Mouse (Mus musculus): ENCODE data around the gene Acaca. TPM values are rescaled to one million over a fixed set of nuclear protein-coding genes. Genes with fewer than 3 reads are reported as not detected.
"Not testable (repeated sequence)": the region's sequence is repeated elsewhere in the genome, so short reads cannot be mapped to it uniquely, and the experiment has no call there.

The Acaca gene
- polyA plus RNA-seq, 1 experiment from 2014 or later = 25.5 TPM

DNA sequence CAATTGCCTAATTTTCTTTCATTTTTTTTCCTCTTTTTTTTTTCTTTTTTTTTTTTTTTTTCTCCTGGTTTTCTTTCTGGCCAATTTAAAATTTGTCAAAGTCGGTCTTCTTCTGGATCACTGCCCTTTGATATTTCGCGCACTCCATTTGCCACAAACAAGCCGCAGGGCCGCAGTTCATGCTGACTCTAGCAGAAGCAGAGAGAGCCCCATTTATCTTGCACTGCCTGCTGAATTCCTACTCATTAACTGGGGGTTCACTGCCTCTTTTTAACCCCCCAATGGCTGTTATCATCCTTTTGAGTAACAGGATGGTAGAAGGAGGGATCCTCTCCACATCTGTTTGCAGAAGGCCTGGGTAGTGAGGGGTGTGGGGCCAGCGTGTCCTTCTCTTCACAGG is 254.4 kb downstream of the Acaca start:
- no peak for ATAC-seq (ENCODE audit: insufficient number of reproducible peaks, insufficient read depth, low FRiP score, low read depth)
- H3K36me3 ChIP-seq (ENCODE audit: control insufficient read depth, insufficient read depth, low read length) = peaks cover 5% of the 10 kb centered on the region
- no peaks in the 10 kb centered on the region for H3K27me3 ChIP-seq (ENCODE audit: control insufficient read depth, insufficient read depth, low read length)
- H3K27ac ChIP-seq (ENCODE audit: low read length) = no peak overlapping the region
- WGBS = 74% methylated on average over 6 of the region's 6 CpGs
- H3K4me1 ChIP-seq (ENCODE audit: control insufficient read depth, insufficient read depth, low read length) = no peaks in the 10 kb centered on the region
- H3K4me2 ChIP-seq (replicated peaks; ENCODE audit: low read depth, low read length) = no peak overlapping the region
- H3K4me3 ChIP-seq (ENCODE audit: low read depth, low read length) = no peak overlapping the region
- no peaks in the 10 kb centered on the region for H3K9me3 ChIP-seq (ENCODE audit: control insufficient read depth, low read depth, low read length)
- H3K9ac ChIP-seq (replicated peaks; ENCODE audit: low read depth, low read length) = no peak overlapping the region

DNA sequence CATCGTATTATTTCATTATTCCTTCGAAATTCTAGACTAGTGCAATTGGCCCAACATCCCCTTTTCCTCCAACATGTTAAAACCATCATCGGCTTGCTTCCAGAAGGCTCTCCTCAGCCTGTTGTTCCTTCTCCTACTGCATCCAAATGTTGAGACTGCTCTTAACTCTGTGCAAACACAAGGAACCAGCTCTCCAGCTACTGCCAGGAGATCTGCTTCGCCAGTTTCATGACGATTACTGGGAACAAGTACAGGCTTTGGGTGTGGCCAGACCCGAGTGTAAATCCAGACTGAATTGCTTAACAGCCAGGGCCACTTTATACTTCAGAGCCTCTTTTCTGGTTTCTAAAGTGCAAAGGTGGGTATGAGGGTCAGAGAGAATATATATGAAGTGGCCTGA is 259.9 kb downstream of the Acaca start:
- H3K4me2 ChIP-seq (replicated peaks; ENCODE audit: low read depth, low read length) = no peak overlapping the region
- H3K4me3 ChIP-seq (ENCODE audit: low read depth, low read length) = no peak overlapping the region
- no peak overlapping the region for H3K9ac ChIP-seq (replicated peaks; ENCODE audit: low read depth, low read length)
- H3K9me3 ChIP-seq (ENCODE audit: control insufficient read depth, low read depth, low read length) = no peaks in the 10 kb centered on the region
- peaks cover 3% of the 10 kb centered on the region; the same call in 1 of the 2 replicates for H3K36me3 ChIP-seq (ENCODE audit: control insufficient read depth, insufficient read depth, low read length)
- no peaks in the 10 kb centered on the region for H3K4me1 ChIP-seq (ENCODE audit: control insufficient read depth, insufficient read depth, low read length)
- 77% methylated on average over 6 of the region's 6 CpGs for WGBS
- ATAC-seq (ENCODE audit: insufficient number of reproducible peaks, insufficient read depth, low FRiP score, low read depth) = no peak
- no peaks in the 10 kb centered on the region for H3K27me3 ChIP-seq (ENCODE audit: control insufficient read depth, insufficient read depth, low read length)
- no peak overlapping the region for H3K27ac ChIP-seq (ENCODE audit: low read length)

DNA sequence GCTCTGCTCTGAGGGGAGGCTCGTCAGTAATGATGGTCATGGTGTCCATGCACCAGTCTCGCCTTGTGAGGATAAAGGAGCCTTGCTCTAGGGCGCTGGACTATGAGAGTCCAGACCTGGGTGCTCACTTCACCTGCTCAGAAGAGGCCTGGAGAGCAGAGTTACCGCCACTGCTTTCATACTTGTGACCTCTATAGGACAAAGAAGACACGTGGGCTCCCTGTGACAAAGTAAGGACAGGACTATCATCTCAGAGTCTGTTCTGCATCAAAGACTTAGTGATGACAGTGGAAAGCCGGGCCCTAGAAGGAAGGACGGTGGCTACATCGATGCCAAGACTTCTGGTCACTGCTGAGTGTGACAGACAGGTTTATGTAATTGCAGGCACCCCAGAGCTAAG is 261.7 kb downstream of the Acaca start:
- WGBS = 84% methylated on average over 8 of the region's 8 CpGs
- Histone ChIP-seq H3K27ac (ENCODE audit: low read length) (no peak overlapping the region), H3K4me2 (replicated peaks; ENCODE audit: low read depth, low read length) (no peak overlapping the region), H3K36me3 (ENCODE audit: control insufficient read depth, insufficient read depth, low read length) (peaks cover 3% of the 10 kb centered on the region; the same call in 1 of the 2 replicates), H3K4me1 (ENCODE audit: control insufficient read depth, insufficient read depth, low read length) (no peaks in the 10 kb centered on the region), H3K9ac (replicated peaks; ENCODE audit: low read depth, low read length) (no peak overlapping the region), H3K4me3 (ENCODE audit: low read depth, low read length) (no peak overlapping the region), H3K9me3 (ENCODE audit: control insufficient read depth, low read depth, low read length) (no peaks in the 10 kb centered on the region), H3K27me3 (ENCODE audit: control insufficient read depth, insufficient read depth, low read length) (no peaks in the 10 kb centered on the region)
- ATAC-seq (ENCODE audit: insufficient number of reproducible peaks, insufficient read depth, low FRiP score, low read depth) = no peak

DNA sequence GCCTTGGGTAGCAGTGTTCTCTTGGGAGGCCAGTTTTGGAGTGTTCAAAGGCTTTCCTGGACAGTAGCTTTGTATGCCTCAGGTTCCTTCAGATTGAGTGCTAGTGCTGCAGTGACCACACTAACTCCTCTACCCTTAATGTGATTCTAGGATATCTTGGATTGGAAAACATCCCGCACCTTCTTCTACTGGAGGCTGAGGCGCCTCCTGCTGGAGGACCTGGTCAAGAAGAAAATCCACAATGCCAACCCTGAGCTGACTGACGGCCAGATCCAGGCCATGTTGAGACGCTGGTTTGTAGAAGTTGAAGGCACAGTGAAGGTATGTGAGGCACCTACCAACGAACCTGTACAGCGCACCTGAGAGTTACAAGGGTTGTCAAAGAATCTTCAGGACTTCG is 262.6 kb downstream of the Acaca start:
- not testable (repeated sequence) for H3K4me3 ChIP-seq (ENCODE audit: low read depth, low read length); H3K27ac ChIP-seq (ENCODE audit: low read length); H3K4me2 ChIP-seq (replicated peaks; ENCODE audit: low read depth, low read length); H3K9me3 ChIP-seq (ENCODE audit: control insufficient read depth, low read depth, low read length); ATAC-seq (ENCODE audit: insufficient number of reproducible peaks, insufficient read depth, low FRiP score, low read depth); H3K9ac ChIP-seq (replicated peaks; ENCODE audit: low read depth, low read length); H3K36me3 ChIP-seq (ENCODE audit: control insufficient read depth, insufficient read depth, low read length); H3K27me3 ChIP-seq (ENCODE audit: control insufficient read depth, insufficient read depth, low read length); H3K4me1 ChIP-seq (ENCODE audit: control insufficient read depth, insufficient read depth, low read length)
- WGBS = 87% methylated on average over 7 of the region's 7 CpGs

DNA sequence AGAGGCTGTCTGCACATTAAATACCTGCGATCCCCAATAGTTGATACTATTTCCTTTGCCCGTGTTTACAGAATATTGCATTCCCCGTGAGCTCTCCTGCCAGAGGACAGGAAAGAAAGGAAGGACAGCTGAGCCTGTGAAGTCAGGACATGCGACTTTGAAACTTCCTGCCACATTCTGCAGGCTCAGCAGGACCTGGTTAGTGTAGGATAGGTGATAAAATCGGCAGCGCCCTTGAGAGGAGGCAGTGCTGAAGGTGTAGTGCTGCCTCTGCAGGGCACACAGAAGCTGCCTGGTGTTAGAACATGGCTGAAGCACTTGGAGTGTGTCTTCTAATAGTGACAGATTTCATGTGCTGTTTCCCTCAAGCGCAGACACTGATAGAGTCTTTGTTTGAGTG is 264.1 kb downstream of the Acaca start:
- Histone ChIP-seq H3K9ac (replicated peaks; ENCODE audit: low read depth, low read length) (no peak overlapping the region), H3K4me2 (replicated peaks; ENCODE audit: low read depth, low read length) (no peak overlapping the region), H3K4me3 (ENCODE audit: low read depth, low read length) (no peak overlapping the region), H3K27me3 (ENCODE audit: control insufficient read depth, insufficient read depth, low read length) (no peaks in the 10 kb centered on the region), H3K4me1 (ENCODE audit: control insufficient read depth, insufficient read depth, low read length) (no peaks in the 10 kb centered on the region), H3K27ac (ENCODE audit: low read length) (no peak overlapping the region), H3K9me3 (ENCODE audit: control insufficient read depth, low read depth, low read length) (no peaks in the 10 kb centered on the region), H3K36me3 (ENCODE audit: control insufficient read depth, insufficient read depth, low read length) (peaks cover 3% of the 10 kb centered on the region; the same call in 1 of the 2 replicates)
- 57% methylated on average over 7 of the region's 7 CpGs for WGBS
- ATAC-seq (ENCODE audit: insufficient number of reproducible peaks, insufficient read depth, low FRiP score, low read depth) = no peak

DNA sequence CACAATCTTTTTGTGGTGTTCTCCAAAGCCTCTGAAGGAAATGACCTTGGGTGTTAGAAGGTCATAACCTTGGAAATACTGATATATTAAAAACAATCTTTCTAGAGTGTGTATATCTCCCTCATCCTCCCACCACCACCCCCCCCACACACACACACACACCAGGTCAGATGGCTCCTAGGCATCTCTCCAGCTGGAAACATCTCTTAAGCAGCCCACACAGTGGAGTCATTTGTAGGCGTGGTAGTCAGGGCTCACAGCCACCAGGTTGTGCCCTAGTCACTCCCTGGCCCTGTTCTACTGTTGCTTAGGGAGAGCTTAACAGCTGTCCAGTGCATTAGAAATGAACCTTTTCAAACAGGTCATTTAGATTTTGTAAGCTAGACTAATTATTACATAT is 265.5 kb downstream of the Acaca start:
- Histone ChIP-seq H3K36me3 (ENCODE audit: control insufficient read depth, insufficient read depth, low read length) (peaks cover 3% of the 10 kb centered on the region; the same call in 1 of the 2 replicates), H3K27ac (ENCODE audit: low read length) (no peak overlapping the region), H3K9ac (replicated peaks; ENCODE audit: low read depth, low read length) (no peak overlapping the region), H3K4me3 (ENCODE audit: low read depth, low read length) (no peak overlapping the region), H3K4me2 (replicated peaks; ENCODE audit: low read depth, low read length) (no peak overlapping the region), H3K4me1 (ENCODE audit: control insufficient read depth, insufficient read depth, low read length) (no peaks in the 10 kb centered on the region), H3K9me3 (ENCODE audit: control insufficient read depth, low read depth, low read length) (no peaks in the 10 kb centered on the region), H3K27me3 (ENCODE audit: control insufficient read depth, insufficient read depth, low read length) (no peaks in the 10 kb centered on the region)
- 59% methylated on average over 1 of the region's 1 CpGs for WGBS
- no peak for ATAC-seq (ENCODE audit: insufficient number of reproducible peaks, insufficient read depth, low FRiP score, low read depth)

DNA sequence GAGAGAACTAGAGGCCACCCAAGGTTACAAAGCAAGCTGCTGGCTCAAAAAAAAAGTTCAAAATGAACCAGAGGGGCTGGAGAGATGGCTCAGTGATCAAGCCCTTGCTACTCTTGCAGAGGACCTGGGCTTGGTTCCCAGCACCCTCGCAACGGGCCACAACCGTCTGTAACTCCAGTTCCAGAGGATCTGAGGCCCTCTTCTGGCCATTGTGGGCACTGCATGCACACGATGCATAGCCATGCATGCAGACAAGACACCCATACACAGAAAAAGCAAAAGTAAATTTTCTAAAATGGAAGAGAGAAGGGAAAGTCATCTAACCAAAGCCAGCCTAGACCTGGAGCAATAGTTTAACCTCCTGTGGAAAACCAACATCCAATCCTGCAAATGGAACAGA is 277.3 kb downstream of the Acaca start:
- H3K36me3 ChIP-seq (ENCODE audit: control insufficient read depth, insufficient read depth, low read length) = no peaks in the 10 kb centered on the region; the same call in 1 of the 2 replicates
- H3K4me1 ChIP-seq (ENCODE audit: control insufficient read depth, insufficient read depth, low read length) = no peaks in the 10 kb centered on the region
- WGBS = 95% methylated on average over 4 of the region's 4 CpGs
- no peaks in the 10 kb centered on the region for H3K27me3 ChIP-seq (ENCODE audit: control insufficient read depth, insufficient read depth, low read length)
- ATAC-seq (ENCODE audit: insufficient number of reproducible peaks, insufficient read depth, low FRiP score, low read depth) = no peak
- no peak overlapping the region for H3K9ac ChIP-seq (replicated peaks; ENCODE audit: low read depth, low read length)
- H3K9me3 ChIP-seq (ENCODE audit: control insufficient read depth, low read depth, low read length) = no peaks in the 10 kb centered on the region
- H3K27ac ChIP-seq (ENCODE audit: low read length) = no peak overlapping the region
- H3K4me3 ChIP-seq (ENCODE audit: low read depth, low read length) = no peak overlapping the region
- no peak overlapping the region for H3K4me2 ChIP-seq (replicated peaks; ENCODE audit: low read depth, low read length)

DNA sequence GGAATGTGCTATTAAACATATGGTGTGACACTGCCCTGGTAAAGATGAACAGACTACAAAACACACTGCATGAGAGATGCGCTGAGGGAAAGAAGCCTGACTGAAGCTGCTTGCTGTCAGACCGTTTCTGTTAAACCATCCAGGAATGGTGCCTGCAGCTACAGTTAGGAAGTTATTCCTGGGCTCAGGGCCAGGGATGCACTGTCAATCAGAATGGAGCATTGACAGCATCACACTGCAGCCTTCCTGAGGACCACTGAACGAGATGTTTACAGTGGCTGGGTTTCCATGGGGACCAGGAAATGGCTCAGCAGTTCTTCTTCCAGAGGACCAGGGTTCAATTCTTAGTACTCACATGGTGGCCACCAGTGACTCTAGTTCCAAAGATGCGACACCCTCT is 280.9 kb downstream of the Acaca start:
- WGBS = 65% methylated on average over 4 of the region's 4 CpGs
- Histone ChIP-seq H3K4me3 (ENCODE audit: low read depth, low read length) (no peak overlapping the region), H3K27ac (ENCODE audit: low read length) (no peak overlapping the region), H3K36me3 (ENCODE audit: control insufficient read depth, insufficient read depth, low read length) (no peaks in the 10 kb centered on the region), H3K4me2 (replicated peaks; ENCODE audit: low read depth, low read length) (no peak overlapping the region), H3K4me1 (ENCODE audit: control insufficient read depth, insufficient read depth, low read length) (no peaks in the 10 kb centered on the region), H3K9ac (replicated peaks; ENCODE audit: low read depth, low read length) (no peak overlapping the region), H3K9me3 (ENCODE audit: control insufficient read depth, low read depth, low read length) (no peaks in the 10 kb centered on the region), H3K27me3 (ENCODE audit: control insufficient read depth, insufficient read depth, low read length) (no peaks in the 10 kb centered on the region)
- no peak for ATAC-seq (ENCODE audit: insufficient number of reproducible peaks, insufficient read depth, low FRiP score, low read depth)

DNA sequence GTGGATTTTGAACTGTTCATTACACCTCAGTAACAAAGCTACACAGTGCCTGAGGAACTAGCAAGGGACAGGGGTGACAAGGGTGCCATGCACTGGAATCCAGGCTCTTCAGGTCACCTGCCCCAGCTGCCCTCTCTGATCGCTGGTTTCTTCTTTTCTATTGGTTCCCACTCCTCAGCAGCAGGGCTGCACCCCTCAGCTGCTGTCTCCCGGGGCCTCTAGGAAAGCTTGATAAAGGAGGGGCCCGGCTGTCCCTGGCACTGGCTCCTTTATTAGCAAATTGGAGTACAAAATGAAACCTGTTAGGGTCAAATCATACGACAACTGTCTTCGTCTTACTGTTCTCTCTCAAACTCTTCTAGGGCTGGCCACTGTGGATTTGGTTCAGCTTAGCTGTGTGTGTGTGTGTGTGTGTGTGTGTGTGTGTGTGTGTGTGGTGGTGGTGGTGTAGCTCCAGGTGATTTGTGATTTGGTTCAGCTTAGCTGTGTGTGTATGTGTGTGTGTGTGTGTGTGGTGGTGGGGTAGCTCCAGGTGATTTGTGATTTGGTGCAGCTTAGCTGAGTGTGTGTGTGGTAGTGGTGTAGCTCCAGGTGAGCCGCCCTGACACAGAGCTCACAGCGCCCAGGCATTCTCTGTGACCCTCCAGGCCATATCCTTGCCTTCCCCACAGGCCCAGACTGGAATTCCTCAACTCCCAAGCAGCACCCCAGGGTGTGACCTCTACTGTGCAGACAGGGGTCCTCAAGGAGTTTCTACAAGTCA is 281.6 kb downstream of the Acaca start:
- WGBS = 61% methylated on average over 7 of the region's 7 CpGs
- no peak for ATAC-seq (ENCODE audit: insufficient number of reproducible peaks, insufficient read depth, low FRiP score, low read depth)
- no peaks in the 10 kb centered on the region for H3K27me3 ChIP-seq (ENCODE audit: control insufficient read depth, insufficient read depth, low read length)
- no peaks in the 10 kb centered on the region for H3K36me3 ChIP-seq (ENCODE audit: control insufficient read depth, insufficient read depth, low read length)
- H3K27ac ChIP-seq (ENCODE audit: low read length) = no peak overlapping the region
- no peaks in the 10 kb centered on the region for H3K4me1 ChIP-seq (ENCODE audit: control insufficient read depth, insufficient read depth, low read length)
- no peaks in the 10 kb centered on the region for H3K9me3 ChIP-seq (ENCODE audit: control insufficient read depth, low read depth, low read length)
- no peak overlapping the region for H3K4me2 ChIP-seq (replicated peaks; ENCODE audit: low read depth, low read length)
- H3K4me3 ChIP-seq (ENCODE audit: low read depth, low read length) = no peak overlapping the region
- no peak overlapping the region for H3K9ac ChIP-seq (replicated peaks; ENCODE audit: low read depth, low read length)
